Mouse (Mus musculus) MEL (cell line): ENCODE measurements around the gene Dnajb7. TPM values are rescaled to one million over a fixed set of nuclear protein-coding genes. Genes with fewer than 3 reads are reported as not detected.
A peak's percentile ranks its signal among the peaks of the same experiment; 100 is the strongest.

Source experiments
- DNase-seq: peaks from one replicate; pipeline ENCODE4 v3.0.0; 2011; ENCODE audit warnings: low read depth, low spot score
- H3K27ac ChIP-seq: 2 replicates; pipeline ENCODE4 v1.5.1; 2012; ENCODE audit warnings: low read depth, mild to moderate bottlenecking, control low read depth, low read length, moderate library complexity; ENCODE audit not compliant: control insufficient read depth
- H3K27me3 ChIP-seq, 2 experiments: fragments of 150-350 bp in 1 of 2; sonication (generic) in 1 of 2; 2 replicates each; pipeline ENCODE4 v1.6.1; 2012; ENCODE audit warnings: low read length in 2 of 2, mild to moderate bottlenecking in 2 of 2, improper control_type of control experiment in 1 of 2, moderate library complexity in 1 of 2; ENCODE audit not compliant: insufficient read depth in 2 of 2, control insufficient read depth in 1 of 2
- H3K36me3 ChIP-seq, 2 experiments: 2 replicates each; pipeline ENCODE4 v1.6.1; 2012 to 2014; ENCODE audit warnings: low read length in 2 of 2, improper control_type of control experiment in 1 of 2, inconsistent platforms in 1 of 2, mild to moderate bottlenecking in 1 of 2; ENCODE audit not compliant: insufficient read depth in 2 of 2, control insufficient read depth in 1 of 2
- H3K4me1 ChIP-seq, 2 experiments: fragments of 150-350 bp in 1 of 2; sonication (generic) in 1 of 2; 2 replicates each; pipeline ENCODE4 v1.6.1; 2012; ENCODE audit warnings: low read length in 2 of 2, improper control_type of control experiment in 1 of 2, mild to moderate bottlenecking in 1 of 2; ENCODE audit not compliant: insufficient read depth in 2 of 2, control insufficient read depth in 1 of 2
- H3K4me3 ChIP-seq, 2 experiments: fragments of 150-350 bp in 1 of 2; sonication (generic) in 1 of 2; 2 replicates each; pipeline ENCODE4 v1.5.1; 2012; ENCODE audit warnings: low read depth in 2 of 2, low read length in 2 of 2, mild to moderate bottlenecking in 2 of 2, moderate library complexity in 2 of 2, control low read depth in 1 of 2, improper control_type of control experiment in 1 of 2; ENCODE audit not compliant: control insufficient read depth in 1 of 2, insufficient read depth in 1 of 2
- H3K79me2 ChIP-seq: 2 replicates; pipeline ENCODE4 v1.6.1; 2012; ENCODE audit warnings: mild to moderate bottlenecking, low read length, moderate library complexity; ENCODE audit not compliant: control insufficient read depth, poor library complexity, insufficient read depth
- H3K9ac ChIP-seq: 2 replicates; pipeline ENCODE4 v1.6.1; 2012; ENCODE audit warnings: low read depth, mild to moderate bottlenecking, control low read depth, low read length, moderate library complexity; ENCODE audit not compliant: control insufficient read depth, poor library complexity, severe bottlenecking
- H3K9me3 ChIP-seq: fragments of 150-350 bp; sonication (generic); replicated peaks from 2 replicates; pipeline ENCODE4 v1.6.1; 2012; ENCODE audit warnings: mild to moderate bottlenecking, low read length, improper control_type of control experiment, moderate library complexity; ENCODE audit not compliant: insufficient read depth
- CHD1 ChIP-seq: IDR thresholded peaks from 2 replicates; pipeline ENCODE4 v1.6.1; 2012; ENCODE audit warnings: low read depth, mild to moderate bottlenecking, inconsistent platforms, low read length, improper control_type of control experiment
- CHD2 ChIP-seq: IDR thresholded peaks from 2 replicates; pipeline ENCODE4 v1.6.1; 2011; ENCODE audit warnings: low read length, improper control_type of control experiment
- CTCF ChIP-seq, 3 experiments: IDR thresholded peaks in 2 of 3; conservative IDR thresholded peaks in 1 of 3; 2 replicates each; pipeline ENCODE4 v1.5.1; 2011 to 2012; ENCODE audit warnings: low read length in 3 of 3, low read depth in 2 of 3, mild to moderate bottlenecking in 2 of 3, improper control_type of control experiment in 1 of 3, inconsistent platforms in 1 of 3, mixed read lengths in 1 of 3, moderate library complexity in 1 of 3; ENCODE audit not compliant: control insufficient read depth in 1 of 3, insufficient read depth in 1 of 3, poor library complexity in 1 of 3, severe bottlenecking in 1 of 3
- E2F4 ChIP-seq: IDR thresholded peaks from 2 replicates; pipeline ENCODE4 v1.6.1; 2011; ENCODE audit warnings: low read depth, low read length, improper control_type of control experiment, borderline replicate concordance
- ELF1 ChIP-seq: IDR thresholded peaks from 2 replicates; pipeline ENCODE4 v1.6.1; 2014; ENCODE audit warnings: low read depth, mild to moderate bottlenecking, inconsistent platforms, low read length, improper control_type of control experiment, moderate library complexity
- EP300 ChIP-seq, 2 experiments: IDR thresholded peaks; 2 replicates each; pipeline ENCODE4 v1.6.1; 2011; ENCODE audit warnings: improper control_type of control experiment in 2 of 2, low read length in 2 of 2, low read depth in 1 of 2, mild to moderate bottlenecking in 1 of 2
- GABPA ChIP-seq: IDR thresholded peaks from 2 replicates; pipeline ENCODE4 v1.6.1; 2012; ENCODE audit warnings: low read depth, mild to moderate bottlenecking, inconsistent platforms, low read length, improper control_type of control experiment, moderate library complexity
- GATA1 ChIP-seq: IDR thresholded peaks from 2 replicates; pipeline ENCODE4 v1.6.1; 2011; ENCODE audit warnings: low read depth, low read length, improper control_type of control experiment
- HCFC1 ChIP-seq: IDR thresholded peaks from 2 replicates; pipeline ENCODE4 v1.6.1; 2012; ENCODE audit warnings: low read depth, mild to moderate bottlenecking, inconsistent platforms, low read length, improper control_type of control experiment, moderate library complexity
- JUND ChIP-seq: IDR thresholded peaks from 2 replicates; pipeline ENCODE4 v1.6.1; 2011; ENCODE audit warnings: low read depth, mild to moderate bottlenecking, improper control_type of control experiment, low read length
- KAT2A ChIP-seq: conservative IDR thresholded peaks from 2 replicates; pipeline ENCODE4 v1.6.1; 2012; ENCODE audit warnings: low read depth, low read length, improper control_type of control experiment, inconsistent platforms
- MAFK ChIP-seq: IDR thresholded peaks from 2 replicates; pipeline ENCODE4 v1.6.1; 2011; ENCODE audit warnings: low read depth, mild to moderate bottlenecking, low read length, improper control_type of control experiment, borderline replicate concordance
- MAX ChIP-seq: IDR thresholded peaks from 2 replicates; pipeline ENCODE4 v1.6.1; 2011; ENCODE audit warnings: low read length, improper control_type of control experiment
- MAZ ChIP-seq: IDR thresholded peaks from 2 replicates; pipeline ENCODE4 v1.6.1; 2012; ENCODE audit warnings: low read depth, mild to moderate bottlenecking, inconsistent platforms, low read length, improper control_type of control experiment
- MEF2A ChIP-seq: IDR thresholded peaks from 2 replicates; pipeline ENCODE4 v1.6.1; 2014; ENCODE audit warnings: low read depth, mild to moderate bottlenecking, inconsistent platforms, low read length, improper control_type of control experiment; ENCODE audit not compliant: poor library complexity, insufficient replicate concordance, severe bottlenecking; ENCODE audit errors: extremely low read depth
- MXI1 ChIP-seq: IDR thresholded peaks from 2 replicates; pipeline ENCODE4 v1.6.1; 2011; ENCODE audit warnings: mild to moderate bottlenecking, low read depth, low read length, improper control_type of control experiment
- MYC ChIP-seq: IDR thresholded peaks from 2 replicates; pipeline ENCODE4 v1.6.1; 2011; ENCODE audit warnings: low read depth, mild to moderate bottlenecking, low read length, improper control_type of control experiment, moderate library complexity
- NELFE ChIP-seq: IDR thresholded peaks from 2 replicates; pipeline ENCODE4 v1.6.1; 2011; ENCODE audit warnings: low read depth, low read length, improper control_type of control experiment
- NRF1 ChIP-seq: IDR thresholded peaks from 2 replicates; pipeline ENCODE4 v1.6.1; 2014; ENCODE audit warnings: low read depth, mild to moderate bottlenecking, inconsistent platforms, low read length, improper control_type of control experiment, moderate library complexity; ENCODE audit not compliant: poor library complexity, insufficient read depth, severe bottlenecking
- POLR2A ChIP-seq, 2 experiments: IDR thresholded peaks; 2 replicates each; pipeline ENCODE4 v1.6.1; 2011 to 2012; ENCODE audit warnings: low read length in 2 of 2, mild to moderate bottlenecking in 2 of 2, control low read depth in 1 of 2, improper control_type of control experiment in 1 of 2, low read depth in 1 of 2, moderate library complexity in 1 of 2; ENCODE audit not compliant: control insufficient read depth in 1 of 2, insufficient read depth in 1 of 2, poor library complexity in 1 of 2
- POLR2AphosphoS5 ChIP-seq: IDR thresholded peaks from 2 replicates; pipeline ENCODE4 v1.6.1; 2012; ENCODE audit warnings: low read depth, borderline replicate concordance, mild to moderate bottlenecking, inconsistent platforms, low read length, moderate library complexity, mixed read lengths
- RCOR1 ChIP-seq: IDR thresholded peaks from 2 replicates; pipeline ENCODE4 v1.6.1; 2012; ENCODE audit warnings: low read depth, mild to moderate bottlenecking, inconsistent platforms, low read length, improper control_type of control experiment
- SIN3A ChIP-seq: IDR thresholded peaks from 2 replicates; pipeline ENCODE4 v1.6.1; 2012; ENCODE audit warnings: low read length, improper control_type of control experiment, inconsistent platforms
- SMC3 ChIP-seq: IDR thresholded peaks from 2 replicates; pipeline ENCODE4 v1.6.1; 2011; ENCODE audit warnings: low read depth, low read length, improper control_type of control experiment
- TCF12 ChIP-seq: IDR thresholded peaks from 2 replicates; pipeline ENCODE4 v1.6.1; 2014; ENCODE audit warnings: low read depth, mild to moderate bottlenecking, inconsistent platforms, low read length, improper control_type of control experiment, moderate library complexity
- UBTF ChIP-seq: IDR thresholded peaks from 2 replicates; pipeline ENCODE4 v1.6.1; 2012; ENCODE audit warnings: low read depth, mild to moderate bottlenecking, inconsistent platforms, low read length, improper control_type of control experiment, moderate library complexity, borderline replicate concordance; ENCODE audit not compliant: insufficient read depth
- USF2 ChIP-seq, 2 experiments: IDR thresholded peaks; 2 replicates each; pipeline ENCODE4 v1.6.1; 2011 to 2012; ENCODE audit warnings: improper control_type of control experiment in 2 of 2, low read length in 2 of 2, borderline replicate concordance in 1 of 2, inconsistent platforms in 1 of 2, low read depth in 1 of 2, mild to moderate bottlenecking in 1 of 2; ENCODE audit not compliant: insufficient read depth in 1 of 2
- ZC3H11A ChIP-seq: IDR thresholded peaks from 2 replicates; pipeline ENCODE4 v1.6.1; 2012; ENCODE audit warnings: low read depth, mild to moderate bottlenecking, inconsistent platforms, low read length, improper control_type of control experiment
- ZKSCAN1 ChIP-seq: IDR thresholded peaks from 2 replicates; pipeline ENCODE4 v1.6.1; 2012; ENCODE audit warnings: low read depth, mild to moderate bottlenecking, inconsistent platforms, low read length, improper control_type of control experiment, moderate library complexity
- ZMIZ1 ChIP-seq: IDR thresholded peaks from 2 replicates; pipeline ENCODE4 v1.6.1; 2012; ENCODE audit warnings: low read depth, mild to moderate bottlenecking, inconsistent platforms, low read length, improper control_type of control experiment, moderate library complexity
- polyA plus RNA-seq, 2 experiments: library from polyadenylated mRNA; stranded (reverse) in 1 of 2; unstranded in 1 of 2; fragments of >175 nt in 1 of 2; fragments of >200 nt in 1 of 2; gene quantifications; 2 replicates each; pipeline versions ENCODE4 v1.2.1 to v1.2.4; 2012; ENCODE audit warnings: low replicate concordance in 2 of 2, low read depth in 1 of 2; ENCODE audit not compliant: insufficient read length in 2 of 2, insufficient read depth in 1 of 2, missing spikeins in 1 of 2
- total RNA-seq: library from RNA; depleted of rRNA; stranded (reverse); fragments of 300-350 nt; gene quantifications from 2 replicates; pipeline ENCODE4 v1.2.3, GENCODE M21; 2012; rRNA removed

Dnajb7 gene
- not detected in 2 replicates for total RNA-seq
- under 1 TPM in 1 of 2 experiments, not detected in 1; 0.17 TPM for polyA plus RNA-seq

DNA sequence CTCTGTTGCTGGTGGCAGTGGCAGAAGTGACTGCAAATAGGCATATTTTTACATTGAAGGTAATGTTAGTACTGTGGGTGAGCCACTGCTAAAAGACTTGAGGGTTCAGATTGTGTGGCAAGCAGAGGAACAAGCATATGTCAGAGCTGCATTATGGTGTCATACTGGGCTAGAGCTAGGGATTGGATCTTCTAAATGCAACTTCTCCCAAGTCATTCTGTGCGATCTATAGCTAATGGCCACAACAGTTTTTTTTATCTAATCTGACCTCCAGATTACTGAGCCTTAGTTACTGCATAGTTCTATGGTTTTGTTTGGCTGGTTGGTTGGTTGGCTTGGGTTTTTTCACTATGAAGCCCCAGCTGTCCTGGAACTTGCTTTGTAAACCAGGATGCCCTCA lies at the start of gene Dnajb7:
Dnajb7 (minus strand) TSS at position 101 of the 400 bp plus-strand sequence.
- H3K9ac ChIP-seq, result no peak within 1 kb of the TSS
- DNase-seq, result no peak
- no peaks in the 10 kb centered on the region; a peak in 2 of 4 replicates for H3K36me3 ChIP-seq
- no peak within 1 kb of the TSS for H3K27ac ChIP-seq
- no peak within 1 kb of the TSS for H3K4me3 ChIP-seq
- TF ChIP-seq JUND (no peak), E2F4 (no peak), UBTF (no peak), POLR2A (IDR thresholded peaks at IDR 0.05; ENCODE audit: control insufficient read depth in 1 of 2, insufficient read depth in 1 of 2, low read depth in 1 of 2, low read length in 2 of 2, poor library complexity in 1 of 2) (no peak), KAT2A (no peak), TCF12 (no peak), NRF1 (no peak), EP300 (IDR thresholded peaks at IDR 0.05; ENCODE audit: low read depth in 1 of 2, low read length in 2 of 2) (no peak), MAZ (no peak), MEF2A (no peak), NELFE (no peak), MAFK (no peak), POLR2AphosphoS5 (no peak), ZC3H11A (no peak), CHD2 (no peak)
- H3K9me3 ChIP-seq, result no peaks in the 10 kb centered on the region
- peaks cover 6% of the 10 kb centered on the region; the same call in 1 of the 2 replicates for H3K79me2 ChIP-seq
- H3K27me3 ChIP-seq, result no peaks in the 10 kb centered on the region
- no peaks in the 10 kb centered on the region for H3K4me1 ChIP-seq

DNA sequence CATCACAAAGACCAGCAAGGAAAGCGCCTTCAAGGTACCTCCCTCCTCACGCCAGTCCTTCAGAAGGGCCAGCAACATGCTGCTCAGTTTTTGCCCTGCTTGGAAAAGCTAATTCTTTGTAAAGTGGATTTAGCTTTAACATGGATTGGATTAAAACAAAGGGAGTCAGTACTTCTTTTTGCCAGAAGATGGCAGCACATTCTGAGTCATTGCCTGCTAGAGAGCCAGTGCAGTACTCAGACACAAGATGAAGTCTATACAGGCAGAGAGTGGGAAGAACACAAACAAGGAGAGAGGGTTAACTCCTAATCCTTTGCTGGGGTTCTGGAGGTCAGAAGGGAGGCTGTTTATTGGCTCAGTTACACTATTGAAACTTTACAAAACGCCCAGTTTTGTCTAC lies 40.4 kb upstream of the Dnajb7 start:
- Histone ChIP-seq H3K79me2 (no peaks in the 10 kb centered on the region), H3K36me3 (peaks cover 0 to 10% of the 10 kb centered on the region in 2 experiments; a peak in 2 of 4 replicates), H3K27ac (no peak overlapping the region)
- TF ChIP-seq ELF1, result no peak
- TF ChIP-seq JUND, result no peak
- no peak for TF ChIP-seq GABPA
- TF ChIP-seq SIN3A, result no peak
- no peak for TF ChIP-seq ZKSCAN1
- no peak for TF ChIP-seq ZMIZ1
- TF ChIP-seq CHD1, result no peak
- TF ChIP-seq EP300 (IDR thresholded peaks at IDR 0.05; ENCODE audit: low read depth in 1 of 2, low read length in 2 of 2), result no peak
- TF ChIP-seq HCFC1, result no peak
- peak; percentile 85 for TF ChIP-seq SMC3
- TF ChIP-seq CTCF (IDR thresholded peaks at IDR 0.05 in 2 of 3, conservative IDR thresholded peaks at IDR 0.05 in 1 of 3; ENCODE audit: control insufficient read depth in 1 of 3, insufficient read depth in 1 of 3, low read depth in 2 of 3, low read length in 3 of 3, poor library complexity in 1 of 3, severe bottlenecking in 1 of 3), result peak; percentile 58 to 88 (median 87)
- no peak for TF ChIP-seq USF2 (IDR thresholded peaks at IDR 0.05; ENCODE audit: borderline replicate concordance in 1 of 2, insufficient read depth in 1 of 2, low read depth in 1 of 2, low read length in 2 of 2)
- TF ChIP-seq RCOR1, result no peak
- TF ChIP-seq MAFK, result no peak
- no peak for TF ChIP-seq NRF1
- TF ChIP-seq MAZ, result no peak
- TF ChIP-seq GATA1, result no peak
- TF ChIP-seq MYC, result 0 out of 2 replicates have a peak, but pooled peaks have one; percentile 22
- TF ChIP-seq UBTF, result no peak
- no peak for TF ChIP-seq MXI1
- no peak for TF ChIP-seq MAX

More for the DNA sequence above, 40.4 kb upstream of the Dnajb7 start:
- Histone ChIP-seq H3K4me1 (peaks cover 0 to 2% of the 10 kb centered on the region in 2 experiments; a peak in 1 of 4 replicates), H3K9me3 (no peaks in the 10 kb centered on the region), H3K4me3 (no peak overlapping the region), H3K27me3 (no peaks in the 10 kb centered on the region), H3K9ac (no peak overlapping the region)
- peak; percentile 78 for DNase-seq
